Mouse (Mus musculus) liver, embryonic 14 days (tissue): ENCODE measurements around the gene Zbtb12. TPM values are rescaled to one million over a fixed set of nuclear protein-coding genes. Genes with fewer than 3 reads are reported as not detected.

Experiments used
- polyA plus RNA-seq: library from polyadenylated mRNA; depleted of rRNA; stranded (reverse); fragments of >200 nt; gene quantifications from 2 replicates; pipeline ENCODE4 v1.2.3, GENCODE M21; 2012; rRNA removed

The Zbtb12 gene
- polyA plus RNA-seq, result 5.7 and 6.1 TPM in 2 replicates

DNA sequence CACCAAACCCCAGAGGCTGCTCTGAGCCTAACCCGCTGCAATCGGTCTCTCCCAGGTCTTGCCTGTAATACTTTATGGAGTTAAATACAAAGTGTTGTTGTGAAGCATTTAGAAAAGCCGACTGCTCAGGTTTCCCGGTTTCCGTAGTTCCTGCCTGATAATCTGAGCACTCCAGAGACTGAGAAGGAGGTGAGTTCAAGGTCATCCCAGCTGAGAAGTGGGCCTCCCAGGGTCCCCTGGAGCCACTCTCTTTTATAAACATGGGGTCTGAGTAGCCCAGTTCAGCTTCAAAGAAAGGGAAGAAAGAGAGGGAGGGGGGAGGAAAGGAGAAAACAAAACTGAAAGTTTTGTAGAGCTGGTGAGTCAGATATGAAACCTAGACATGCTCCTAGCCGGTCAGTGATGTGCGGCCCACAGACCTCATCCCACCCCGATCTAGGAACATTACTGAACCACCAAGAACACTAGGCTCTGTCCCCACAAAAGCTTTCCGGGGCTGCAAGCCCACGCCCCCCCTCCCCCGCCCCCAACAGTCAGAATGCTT, at the start of gene Zbtb12:
Gene Zbtb12, plus strand, starts transcription at position 148 of the 544 bp plus-strand sequence.

DNA sequence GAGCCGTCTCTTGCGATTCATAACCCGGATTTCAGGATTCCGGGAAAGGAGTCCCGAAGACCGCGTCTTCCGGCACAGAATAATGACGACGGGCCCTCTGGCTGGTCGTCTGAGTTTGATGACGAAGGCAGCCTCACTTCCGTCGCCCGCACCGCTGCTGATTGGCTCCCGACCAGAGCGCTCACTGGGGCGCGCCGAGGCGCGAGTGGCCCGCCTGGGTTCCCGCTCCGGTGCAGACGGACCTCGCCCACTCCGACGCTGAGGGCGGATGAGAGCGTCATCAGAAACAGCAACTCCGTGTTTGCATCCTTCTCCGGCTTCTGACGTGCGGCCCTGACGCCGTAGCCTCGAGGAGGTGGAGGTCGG, 42.4 kb upstream of the Zbtb12 start, which contains the start of the genes Stk19 and Dxo:
Gene Stk19, minus strand, starts transcription at position 90 of the 366 bp plus-strand sequence.
Gene Dxo, plus strand, starts transcription at position 164 of the 366 bp plus-strand sequence.

DNA sequence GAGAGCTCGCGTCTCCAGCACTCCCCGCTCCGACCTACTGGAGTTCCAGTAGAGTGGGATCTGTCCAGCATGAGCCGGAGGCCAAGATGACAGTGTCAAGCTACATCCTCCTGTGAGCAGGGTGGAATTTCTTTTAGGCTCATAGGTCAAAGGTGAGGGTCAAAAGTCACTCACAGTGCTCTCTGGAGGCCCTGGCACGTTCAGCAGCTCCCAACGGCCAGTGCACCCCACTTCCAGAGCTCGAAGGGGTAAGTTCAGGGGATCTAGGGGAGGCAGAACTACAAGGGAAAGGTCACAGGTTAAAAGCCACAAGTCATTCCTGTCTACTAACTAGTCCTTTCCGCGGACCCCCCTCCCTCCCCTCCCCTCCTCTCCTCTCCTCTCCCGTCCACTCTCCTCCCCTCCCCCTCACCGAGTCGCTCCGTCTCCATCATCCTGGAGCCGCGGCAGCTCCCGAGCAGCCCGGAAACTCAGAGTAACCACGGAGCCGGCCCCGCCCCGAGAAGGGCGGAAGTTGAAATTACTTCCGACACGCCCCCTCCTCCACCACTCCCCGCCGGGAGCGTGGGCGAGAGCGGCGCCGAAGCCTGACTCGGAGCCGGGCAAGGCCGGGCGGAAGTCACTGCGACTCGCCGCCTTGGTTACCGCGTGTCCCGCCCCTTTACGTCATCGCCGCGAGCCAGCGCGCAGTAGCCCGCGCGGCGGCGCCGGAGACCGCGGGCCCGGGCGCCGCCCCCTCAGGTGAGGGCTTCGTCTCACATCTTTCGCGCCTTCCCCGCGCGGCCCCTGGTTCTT, 29.4 kb upstream of the Zbtb12 start, which contains the start of the genes Skiv2l and Nelfe:
Gene Skiv2l, minus strand, starts transcription at position 489 of the 795 bp plus-strand sequence.
Gene Nelfe, plus strand, starts transcription at position 670 of the 795 bp plus-strand sequence.

DNA sequence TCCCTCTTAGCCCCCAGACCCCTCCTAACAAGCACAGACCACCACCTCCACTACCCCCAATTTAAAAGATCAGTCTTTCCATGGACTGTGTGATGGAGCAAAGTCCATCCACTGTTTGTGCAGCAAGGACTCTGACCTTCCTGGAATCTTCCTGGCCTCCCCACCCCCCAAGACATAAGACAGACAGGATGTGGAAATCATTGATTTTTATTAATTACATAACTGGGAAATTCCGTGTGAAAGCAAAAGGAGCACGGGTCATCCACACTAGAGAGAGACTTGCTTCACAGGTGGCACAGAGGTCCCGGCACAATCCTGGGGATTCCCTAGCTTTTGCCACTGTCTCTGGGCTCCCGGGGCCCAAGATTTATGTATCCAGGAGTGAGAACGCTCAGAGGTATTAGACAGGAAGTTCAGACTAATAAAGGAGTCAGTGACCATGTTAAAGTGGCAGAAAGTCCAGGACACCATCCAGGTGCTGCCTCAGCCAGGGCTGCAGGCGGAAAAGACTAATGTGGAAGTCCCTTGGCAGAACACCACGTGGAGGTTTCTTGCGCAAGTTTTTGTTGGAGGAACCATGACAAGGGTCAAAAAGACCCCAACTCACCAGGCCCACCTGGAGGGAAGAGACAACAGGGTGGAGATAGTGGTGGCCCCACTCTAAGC, 16.7 kb upstream of the Zbtb12 start, which contains the start of gene Cfb:
Gene Cfb, minus strand, starts transcription at position 103 of the 666 bp plus-strand sequence.

DNA sequence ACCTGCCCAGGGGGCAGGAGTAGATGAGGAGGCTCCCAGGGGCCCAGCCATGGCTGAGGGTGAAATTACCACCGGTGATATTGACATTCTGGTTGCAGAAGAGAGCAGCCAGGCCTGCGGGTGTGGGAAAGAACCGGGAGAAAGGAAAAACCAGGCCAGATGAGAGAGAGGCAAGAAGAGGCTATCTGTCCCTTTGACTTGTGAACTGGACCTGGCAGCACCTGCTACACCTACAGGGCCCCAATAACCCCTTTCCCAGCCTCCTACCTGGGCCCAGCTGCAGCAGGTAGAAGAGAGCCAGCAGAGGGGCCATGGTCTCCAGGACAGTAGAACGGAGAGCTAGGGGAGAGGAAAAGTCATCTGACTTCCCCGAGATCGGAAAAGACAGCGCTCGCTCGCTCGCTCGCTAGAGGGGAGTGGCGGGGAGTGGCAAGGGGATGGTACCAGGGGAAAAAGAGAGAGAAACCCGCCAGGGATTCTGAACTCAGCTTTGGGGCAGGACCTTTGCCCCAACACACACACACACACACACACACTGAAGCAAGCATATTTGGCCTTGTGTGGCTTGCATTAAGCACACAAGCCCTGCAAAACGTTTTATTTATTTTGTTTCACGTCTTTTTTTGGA, 2.5 kb downstream of the Zbtb12 start, which contains the start of gene Gm20547:
Gene Gm20547, minus strand, starts transcription at position 360 of the 628 bp plus-strand sequence.

DNA sequence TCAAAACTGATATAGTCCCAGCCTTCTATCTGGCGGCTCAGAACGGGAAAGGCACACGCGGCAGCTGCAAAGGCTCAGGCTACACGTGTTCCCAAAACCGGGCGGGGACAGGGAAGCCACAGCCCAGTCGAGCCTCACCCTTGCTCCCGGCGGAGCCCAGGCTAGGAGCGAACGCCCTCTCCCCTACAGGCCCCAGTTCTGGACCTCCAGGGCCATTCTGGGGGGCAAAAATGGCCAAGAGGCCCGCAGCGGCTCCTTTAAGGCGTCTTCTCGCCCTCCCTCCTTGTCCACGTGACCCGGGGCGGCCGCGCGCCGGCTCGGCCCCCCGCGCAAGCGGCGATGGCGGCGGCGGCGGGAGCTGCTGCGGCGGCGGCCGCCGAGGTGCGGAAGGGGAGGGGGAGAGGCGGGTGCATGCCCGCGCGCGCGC, 18.9 kb downstream of the Zbtb12 start, which contains the start of the genes C2 and Ehmt2:
Gene C2, minus strand, starts transcription at position 106 of the 427 bp plus-strand sequence.
Gene Ehmt2, plus strand, starts transcription at position 310 of the 427 bp plus-strand sequence.

DNA sequence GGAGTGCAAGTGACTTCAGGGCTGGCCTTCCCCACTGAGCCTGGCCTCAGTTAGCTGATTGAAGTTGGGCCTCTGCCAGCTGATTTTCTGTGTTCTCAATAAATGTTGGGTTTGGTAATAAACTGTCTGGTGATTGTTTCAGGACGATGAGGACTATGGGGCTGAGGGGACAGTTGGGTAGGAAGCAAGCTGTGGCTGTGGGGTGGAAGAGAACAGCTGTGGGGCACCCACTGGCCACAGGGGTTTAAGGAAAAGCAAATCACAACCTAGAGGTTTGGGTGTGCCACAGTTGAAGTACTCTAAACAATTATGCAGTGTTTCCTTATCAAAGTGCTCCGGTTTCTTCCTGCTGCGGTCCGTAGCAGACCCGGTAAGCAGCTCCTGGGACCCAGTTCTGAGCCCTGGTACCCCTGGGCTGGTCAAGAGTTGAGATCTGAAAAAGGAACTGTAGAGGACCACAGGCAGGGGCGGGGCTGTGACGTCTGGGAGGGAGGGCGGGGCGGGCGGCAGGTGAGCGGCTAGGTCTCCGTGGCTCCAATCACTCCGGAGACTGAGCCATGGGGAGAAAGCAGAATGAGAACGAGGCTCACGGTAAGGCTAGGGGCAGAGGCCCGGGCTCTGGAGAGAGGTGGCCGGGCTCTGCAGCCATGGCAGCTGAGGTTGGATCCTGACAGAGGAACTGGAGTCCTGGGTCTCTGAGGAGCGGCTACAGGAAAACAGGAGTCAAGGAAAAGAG, 34.8 kb downstream of the Zbtb12 start, which contains the start of gene Slc44a4:
Gene Slc44a4, plus strand, starts transcription at position 537 of the 736 bp plus-strand sequence.

DNA sequence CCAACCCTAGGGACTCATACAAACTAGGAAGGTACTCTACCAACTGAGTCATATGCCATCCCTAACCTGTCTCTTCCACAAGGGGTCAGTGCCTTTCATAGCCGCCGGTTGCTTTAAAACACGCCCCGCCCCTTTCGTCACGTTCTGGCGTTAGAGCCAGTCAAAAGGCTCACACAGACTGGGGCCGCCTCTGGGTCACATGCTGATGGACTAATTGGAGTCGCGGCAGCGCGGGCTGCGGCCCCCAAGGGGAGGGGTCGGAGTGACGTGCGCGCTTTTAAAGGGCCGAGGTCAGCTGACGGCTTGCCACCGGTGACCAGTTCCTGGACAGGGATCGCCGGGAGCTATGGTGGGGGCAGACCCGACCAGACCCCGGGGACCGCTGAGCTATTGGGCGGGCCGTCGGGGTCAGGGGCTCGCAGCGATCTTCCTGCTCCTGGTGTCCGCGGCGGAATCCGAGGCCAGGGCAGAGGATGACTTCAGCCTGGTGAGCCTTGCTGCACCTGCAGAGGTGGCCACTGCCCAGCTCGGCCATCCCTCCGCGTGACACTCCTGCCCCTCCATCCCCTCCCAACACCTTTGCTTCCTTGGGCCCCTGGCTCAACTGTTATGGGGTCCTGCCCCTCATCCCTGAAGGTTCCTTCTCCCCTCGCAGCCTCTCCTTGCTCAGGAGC, 51.9 kb downstream of the Zbtb12 start, which contains the start of gene Neu1:
Gene Neu1, plus strand, starts transcription at position 193 of the 674 bp plus-strand sequence.

Other genes starting within 250 kb of the Zbtb12 start
- 0.02 and 0.03 TPM in 2 replicates for gene Prrt1, start 249.9 kb upstream of the Zbtb12 start, polyA plus RNA-seq
- 1.6 and 1.7 TPM in 2 replicates for gene Fkbpl, start 234.7 kb upstream of the Zbtb12 start, polyA plus RNA-seq
- gene Atf6b, start 232.3 kb upstream of the Zbtb12 start, polyA plus RNA-seq, result 13.3 and 14.6 TPM in 2 replicates
- 0.14 and 0.15 TPM in 2 replicates for gene Tnxb, start 208.9 kb upstream of the Zbtb12 start, polyA plus RNA-seq
- 2.5 and 3.3 TPM in 2 replicates for gene C4b, start 135.6 kb upstream of the Zbtb12 start, polyA plus RNA-seq
- 0.03 TPM in 1 of 2 replicates, not detected in the other for gene Cyp21a1, start 74.9 kb upstream of the Zbtb12 start, polyA plus RNA-seq
- gene Stk19, start 42.5 kb upstream of the Zbtb12 start, polyA plus RNA-seq, result 15.6 and 17.8 TPM in 2 replicates
- gene Dxo, start 42.5 kb upstream of the Zbtb12 start, polyA plus RNA-seq, result 22.0 and 28.0 TPM in 2 replicates
- gene Skiv2l, start 29.3 kb upstream of the Zbtb12 start, polyA plus RNA-seq, result 19.0 and 22.2 TPM in 2 replicates
- gene Nelfe, start 29.1 kb upstream of the Zbtb12 start, polyA plus RNA-seq, result 43.8 and 44.0 TPM in 2 replicates
- 157 and 169 TPM in 2 replicates for gene Cfb, start 17.0 kb upstream of the Zbtb12 start, polyA plus RNA-seq
- gene Gm20547, start 2.6 kb downstream of the Zbtb12 start, polyA plus RNA-seq, result not detected in 2 replicates
- 14.2 and 18.4 TPM in 2 replicates for gene C2, start 18.8 kb downstream of the Zbtb12 start, polyA plus RNA-seq
- 27.3 and 28.0 TPM in 2 replicates for gene Ehmt2, start 19.0 kb downstream of the Zbtb12 start, polyA plus RNA-seq
- gene Slc44a4, start 35.0 kb downstream of the Zbtb12 start, polyA plus RNA-seq, result 1.1 and 1.3 TPM in 2 replicates
- gene Neu1, start 51.8 kb downstream of the Zbtb12 start, polyA plus RNA-seq, result 8.4 and 10.5 TPM in 2 replicates
- gene Hspa1b, start 79.8 kb downstream of the Zbtb12 start, polyA plus RNA-seq, result 1.1 and 1.3 TPM in 2 replicates
- gene Gm20481, start 90.4 kb downstream of the Zbtb12 start, polyA plus RNA-seq, result not detected in 2 replicates
- 0.58 and 0.67 TPM in 2 replicates for gene Hspa1a, start 92.7 kb downstream of the Zbtb12 start, polyA plus RNA-seq
- 0.02 TPM in 2 replicates for gene Hspa1l, start 93.2 kb downstream of the Zbtb12 start, polyA plus RNA-seq
- 106 and 129 TPM in 2 replicates for gene Lsm2, start 102.4 kb downstream of the Zbtb12 start, polyA plus RNA-seq
- gene Vars, start 121.5 kb downstream of the Zbtb12 start, polyA plus RNA-seq, result 58.0 and 65.7 TPM in 2 replicates
- 0.12 and 0.20 TPM in 2 replicates for gene Vwa7, start 137.1 kb downstream of the Zbtb12 start, polyA plus RNA-seq
- 2.0 TPM in 2 replicates for gene Sapcd1, start 148.5 kb downstream of the Zbtb12 start, polyA plus RNA-seq
- 3.3 and 4.1 TPM in 2 replicates for gene Msh5, start 167.3 kb downstream of the Zbtb12 start, polyA plus RNA-seq
- gene Clic1, start 170.5 kb downstream of the Zbtb12 start, polyA plus RNA-seq, result 70.1 and 85.9 TPM in 2 replicates
- 11.1 and 13.5 TPM in 2 replicates for gene Ddah2, start 179.6 kb downstream of the Zbtb12 start, polyA plus RNA-seq
- 0.21 and 0.24 TPM in 2 replicates for gene Ly6g6c, start 185.9 kb downstream of the Zbtb12 start, polyA plus RNA-seq
- gene Mpig6b, start 186.7 kb downstream of the Zbtb12 start, polyA plus RNA-seq, result 1.8 and 2.7 TPM in 2 replicates
- gene Ly6g6e, start 197.4 kb downstream of the Zbtb12 start, polyA plus RNA-seq, result 0.03 and 0.15 TPM in 2 replicates
- gene Ly6g6d, start 198.6 kb downstream of the Zbtb12 start, polyA plus RNA-seq, result 0.66 and 0.76 TPM in 2 replicates
- 4.6 TPM in 2 replicates for gene Ly6g6f, start 206.1 kb downstream of the Zbtb12 start, polyA plus RNA-seq
- 25.1 and 29.0 TPM in 2 replicates for gene Abhd16a, start 209.8 kb downstream of the Zbtb12 start, polyA plus RNA-seq
- not detected in 2 replicates for gene Ly6g5c, start 228.8 kb downstream of the Zbtb12 start, polyA plus RNA-seq
- 0.42 and 0.67 TPM in 2 replicates for gene Ly6g5b, start 235.9 kb downstream of the Zbtb12 start, polyA plus RNA-seq
- 9.1 and 10.2 TPM in 2 replicates for gene Gpank1, start 242.0 kb downstream of the Zbtb12 start, polyA plus RNA-seq
- gene Csnk2b, start 242.6 kb downstream of the Zbtb12 start, polyA plus RNA-seq, result 76.9 and 86.4 TPM in 2 replicates
- 1.2 and 1.6 TPM in 2 replicates for gene D17H6S53E, start 246.9 kb downstream of the Zbtb12 start, polyA plus RNA-seq